Mouse (Mus musculus) midbrain, embryonic 11.5 days (tissue): ENCODE data around the gene Ogn. TPM values are rescaled to one million over a fixed set of nuclear protein-coding genes. Genes with fewer than 3 reads are reported as not detected.
A peak's percentile ranks its signal among the peaks of the same experiment; 100 is the strongest.

ENCODE experiments used
- ATAC-seq: fragments of 200-750 bp; cut with Nextera tagmentation; 2 replicates; pipeline ENCODE4 v1.8.0; 2017; ENCODE audit warnings: moderate TSS enrichment, moderate library complexity; ENCODE audit not compliant: low FRiP score
- DNase-seq: peaks from one replicate; pipeline ENCODE4 v3.0.0; 2015; ENCODE audit warnings: low spot score; ENCODE audit errors: missing footprints
- H3K27ac ChIP-seq: fragments of 300-500 bp; sonication (generic); 2 replicates; pipeline ENCODE4 v1.5.1; 2014; ENCODE audit warnings: low read depth, low read length
- H3K27me3 ChIP-seq: fragments of 300-500 bp; sonication (generic); 2 replicates; pipeline ENCODE4 v1.6.1; 2014; ENCODE audit warnings: mild to moderate bottlenecking, low read length, moderate library complexity, mixed read lengths; ENCODE audit not compliant: control insufficient read depth, insufficient read depth
- H3K36me3 ChIP-seq: fragments of 300-500 bp; sonication (generic); 2 replicates; pipeline ENCODE4 v1.6.1; 2014; ENCODE audit warnings: mild to moderate bottlenecking, low read length, moderate library complexity, mixed read lengths; ENCODE audit not compliant: control insufficient read depth, insufficient read depth
- H3K4me1 ChIP-seq: fragments of 300-500 bp; sonication (generic); 2 replicates; pipeline ENCODE4 v1.6.1; 2014; ENCODE audit warnings: low read length; ENCODE audit not compliant: control insufficient read depth, insufficient read depth
- H3K4me2 ChIP-seq: fragments of 300-500 bp; sonication (generic); 2 replicates; pipeline ENCODE4 v1.6.1; 2014; ENCODE audit warnings: mild to moderate bottlenecking, moderate library complexity
- H3K4me3 ChIP-seq: fragments of 300-500 bp; sonication (generic); 2 replicates; pipeline ENCODE4 v1.5.1; 2014; ENCODE audit warnings: low read depth, low read length
- H3K9ac ChIP-seq: fragments of 300-500 bp; sonication (generic); 2 replicates; pipeline ENCODE4 v1.6.1; 2014; ENCODE audit warnings: low read length
- H3K9me3 ChIP-seq: fragments of 300-500 bp; sonication (generic); 2 replicates; pipeline ENCODE4 v1.6.1; 2016; ENCODE audit warnings: low read length; ENCODE audit not compliant: control insufficient read depth
- WGBS: fragments of 180-500 bp; shearing (Covaris S2); extraction: QIAGEN DNeasy Blood & Tissue Kit; methylation state at CpG from one replicate; pipeline ENCODE4 v1.1.7; 2014; 5-methylcytosine and 5-hydroxymethylcytosine counted together
- polyA plus RNA-seq: library from polyadenylated mRNA; unstranded; fragments of >200 nt; fragmentation: Nextera tagmentation; extraction: Ambion mirVana; gene quantifications from 2 replicates; pipeline ENCODE4 v1.2.1, GENCODE M21; 2014

Ogn gene
- polyA plus RNA-seq: 10.2 and 12.4 TPM in 2 replicates

GRCm38 (mm10) chr13:49607714-49608113, at the start of gene Ogn:
Gene Ogn, plus strand, starts transcription at chr13:49608046.
- no peaks in the 10 kb centered on the region for H3K27me3 ChIP-seq
- H3K4me2 ChIP-seq: no peak within 1 kb of the TSS
- H3K9me3 ChIP-seq: no peaks in the 10 kb centered on the region
- H3K4me1 ChIP-seq: no peaks in the 10 kb centered on the region
- DNase-seq (no peak), ATAC-seq (no peak)
- H3K4me3 ChIP-seq: no peak within 1 kb of the TSS
- H3K9ac ChIP-seq: no peak within 1 kb of the TSS
- H3K36me3 ChIP-seq: no peaks in the 10 kb centered on the region
- 79% methylated on average over 4 of the region's 4 CpGs for WGBS
- H3K27ac ChIP-seq: no peak within 1 kb of the TSS

GRCm38 (mm10) chr13:49559185-49559584, 48.7 kb upstream of the Ogn start:
- ATAC-seq (0 out of 2 replicates have a peak, but pooled peaks have one; percentile 35), DNase-seq (peak; percentile 88)
- 35% methylated on average over 2 of the region's 2 CpGs for WGBS

GRCm38 (mm10) chr13:49560886-49561285, 47.0 kb upstream of the Ogn start:
- no peak overlapping the region for H3K4me3 ChIP-seq
- H3K4me1 ChIP-seq: no peaks in the 10 kb centered on the region
- 68% methylated on average over 2 of the region's 2 CpGs for WGBS
- H3K36me3 ChIP-seq: no peaks in the 10 kb centered on the region
- H3K9ac ChIP-seq: no peak overlapping the region
- no peaks in the 10 kb centered on the region for H3K9me3 ChIP-seq
- H3K27ac ChIP-seq: no peak overlapping the region
- DNase-seq (no peak), ATAC-seq (no peak)
- no peak overlapping the region for H3K4me2 ChIP-seq
- no peaks in the 10 kb centered on the region for H3K27me3 ChIP-seq

More at GRCm38 (mm10) chr13:49559185-49559584, 48.7 kb upstream of the Ogn start:
- Histone ChIP-seq H3K4me1 (no peaks in the 10 kb centered on the region), H3K4me3 (no peak overlapping the region), H3K27ac (no peak overlapping the region), H3K9me3 (no peaks in the 10 kb centered on the region), H3K36me3 (no peaks in the 10 kb centered on the region), H3K4me2 (no peak overlapping the region), H3K27me3 (no peaks in the 10 kb centered on the region), H3K9ac (no peak overlapping the region)

- H3K9ac ChIP-seq: no peak overlapping the region
- H3K27me3 ChIP-seq: no peaks in the 10 kb centered on the region
- H3K36me3 ChIP-seq: no peaks in the 10 kb centered on the region
- H3K4me2 ChIP-seq: no peak overlapping the region
- ATAC-seq: no peak
- H3K9me3 ChIP-seq: no peaks in the 10 kb centered on the region
- 80% methylated on average over 1 of the region's 1 CpGs for WGBS
- H3K4me3 ChIP-seq: no peak overlapping the region
- no peak for DNase-seq
- H3K27ac ChIP-seq: no peak overlapping the region
- H3K4me1 ChIP-seq: no peaks in the 10 kb centered on the region
Observed at GRCm38 (mm10) chr13:49564347-49564746, 43.5 kb upstream of the Ogn start.

- Histone ChIP-seq H3K4me3 (no peak overlapping the region), H3K4me1 (no peaks in the 10 kb centered on the region), H3K27me3 (no peaks in the 10 kb centered on the region), H3K4me2 (no peak overlapping the region), H3K27ac (no peak overlapping the region), H3K9me3 (no peaks in the 10 kb centered on the region), H3K36me3 (no peaks in the 10 kb centered on the region), H3K9ac (no peak overlapping the region)
- WGBS: 71% methylated on average over 3 of the region's 3 CpGs
- no peak for DNase-seq
- ATAC-seq: no peak
Observed at GRCm38 (mm10) chr13:49570371-49570770, 37.5 kb upstream of the Ogn start.

- no peak for ATAC-seq
- WGBS: 90% methylated on average over 2 of the region's 2 CpGs
Observed at GRCm38 (mm10) chr13:49571418-49571817, 36.4 kb upstream of the Ogn start.

GRCm38 (mm10) chr13:49581541-49582530, 26.0 kb upstream of the Ogn start, which contains the start of gene Omd:
Gene Omd, plus strand, starts transcription at chr13:49582462.
- Histone ChIP-seq H3K4me2 (no peak within 1 kb of the TSS), H3K27ac (no peak within 1 kb of the TSS), H3K36me3 (no peaks in the 10 kb centered on the region), H3K9ac (no peak within 1 kb of the TSS), H3K4me1 (no peaks in the 10 kb centered on the region), H3K27me3 (no peaks in the 10 kb centered on the region), H3K4me3 (no peak within 1 kb of the TSS), H3K9me3 (no peaks in the 10 kb centered on the region)
- 77% methylated on average over 8 of the region's 8 CpGs for WGBS
- ATAC-seq (no peak), DNase-seq (peak; percentile 64)

More at GRCm38 (mm10) chr13:49571418-49571817, 36.4 kb upstream of the Ogn start:
- H3K27me3 ChIP-seq: no peaks in the 10 kb centered on the region
- no peak overlapping the region for H3K9ac ChIP-seq
- H3K4me2 ChIP-seq: no peak overlapping the region
- no peak overlapping the region for H3K27ac ChIP-seq
- H3K4me3 ChIP-seq: no peak overlapping the region
- H3K4me1 ChIP-seq: no peaks in the 10 kb centered on the region
- no peaks in the 10 kb centered on the region for H3K9me3 ChIP-seq
- no peak for DNase-seq
- H3K36me3 ChIP-seq: no peaks in the 10 kb centered on the region

GRCm38 (mm10) chr13:49583859-49584258, 24.0 kb upstream of the Ogn start:
- H3K9ac ChIP-seq: no peak overlapping the region
- H3K27me3 ChIP-seq: no peaks in the 10 kb centered on the region
- H3K9me3 ChIP-seq: no peaks in the 10 kb centered on the region
- no peak overlapping the region for H3K4me3 ChIP-seq
- DNase-seq (no peak), ATAC-seq (no peak)
- no peaks in the 10 kb centered on the region for H3K4me1 ChIP-seq
- H3K36me3 ChIP-seq: no peaks in the 10 kb centered on the region
- H3K27ac ChIP-seq: no peak overlapping the region
- H3K4me2 ChIP-seq: no peak overlapping the region

GRCm38 (mm10) chr13:49584307-49585005, 23.4 kb upstream of the Ogn start:
- H3K27me3 ChIP-seq: no peaks in the 10 kb centered on the region
- 84% methylated on average over 8 of the region's 8 CpGs for WGBS
- H3K4me1 ChIP-seq: no peaks in the 10 kb centered on the region
- no peak overlapping the region for H3K9ac ChIP-seq
- DNase-seq: no peak
- H3K27ac ChIP-seq: no peak overlapping the region
- no peaks in the 10 kb centered on the region for H3K9me3 ChIP-seq
- ATAC-seq: no peak
- no peak overlapping the region for H3K4me2 ChIP-seq
- H3K4me3 ChIP-seq: no peak overlapping the region
- no peaks in the 10 kb centered on the region for H3K36me3 ChIP-seq
